Mouse (Mus musculus): ENCODE data around the gene Snf8. TPM values are rescaled to one million over a fixed set of nuclear protein-coding genes. Genes with fewer than 3 reads are reported as not detected.

Gene Snf8
- polyA plus RNA-seq, 1 experiment from 2014 or later: 78.9 TPM

Other genes starting within 250 kb of the Snf8 start
- gene Phospho1, start 210.4 kb upstream of the Snf8 start, polyA plus RNA-seq (2016; fragmentation: Nextera tagmentation; extraction: Ambion mirVana): 0.65 and 0.66 TPM in 2 replicates
- gene Gngt2, start 197.7 kb upstream of the Snf8 start, polyA plus RNA-seq (2016; fragmentation: Nextera tagmentation; extraction: Ambion mirVana): 39.1 and 39.2 TPM in 2 replicates
- gene Abi3, start 192.4 kb upstream of the Snf8 start, polyA plus RNA-seq (2016; fragmentation: Nextera tagmentation; extraction: Ambion mirVana): 22.3 and 26.0 TPM in 2 replicates
- gene B4galnt2, start 120.0 kb upstream of the Snf8 start, polyA plus RNA-seq (2016; fragmentation: Nextera tagmentation; extraction: Ambion mirVana): 0.13 TPM in 1 of 2 replicates, not detected in the other
- 63.2 and 66.9 TPM in 2 replicates for gene Igf2bp1, start 28.9 kb upstream of the Snf8 start, polyA plus RNA-seq (2016; fragmentation: Nextera tagmentation; extraction: Ambion mirVana)
- gene Gip, start 10.3 kb upstream of the Snf8 start, polyA plus RNA-seq (2016; fragmentation: Nextera tagmentation; extraction: Ambion mirVana): not detected in 2 replicates
- 42.5 and 43.5 TPM in 2 replicates for gene Ube2z, start 30.5 kb downstream of the Snf8 start, polyA plus RNA-seq (2016; fragmentation: Nextera tagmentation; extraction: Ambion mirVana)
- gene Atp5g1, start 40.8 kb downstream of the Snf8 start, polyA plus RNA-seq (2016; fragmentation: Nextera tagmentation; extraction: Ambion mirVana): 1,401 and 1,405 TPM in 2 replicates
- not detected in 2 replicates for gene Calcoco2, start 77.1 kb downstream of the Snf8 start, polyA plus RNA-seq (2016; fragmentation: Nextera tagmentation; extraction: Ambion mirVana)
- gene Ttll6, start 98.9 kb downstream of the Snf8 start, polyA plus RNA-seq (2016; fragmentation: Nextera tagmentation; extraction: Ambion mirVana): not detected in 2 replicates
- gene Hoxb13, start 159.4 kb downstream of the Snf8 start, polyA plus RNA-seq (2016; fragmentation: Nextera tagmentation; extraction: Ambion mirVana): not detected in 2 replicates
- gene Hoxb9, start 236.6 kb downstream of the Snf8 start, polyA plus RNA-seq (2016; fragmentation: Nextera tagmentation; extraction: Ambion mirVana): 0.06 TPM in 1 of 2 replicates, not detected in the other
- 0.06 TPM in 1 of 2 replicates, not detected in the other for gene Hoxb8, start 247.0 kb downstream of the Snf8 start, polyA plus RNA-seq (2016; fragmentation: Nextera tagmentation; extraction: Ambion mirVana)

Data from heart, embryonic 12.5 days (tissue).